In genomic region chr2:70838536-70839216, GRCm38 (mm10) we compare ENCODE assay signal across 9 mouse cellular contexts. TPM values are rescaled to one million over a fixed set of nuclear protein-coding genes. Genes with fewer than 3 reads are reported as not detected.
DNase-seq lines count a peak whose midpoint lies in the region; ATAC-seq and TF ChIP-seq lines count a peak whose summit lies in the region.
"Had no signal": no experiment of that assay in that cellular context is flagged by ENCODE, and none has a peak within 500 bp of the region (broad histone marks: within the 10 kb centered on the region; RNA-seq: fewer than 3 reads in every experiment).

No protein-coding gene starts in this region.

- intact Hi-C loops in gastrocnemius, adult 2 months (cut with DNase I): no loop called here
- intact Hi-C loops in left cerebral cortex, postnatal 14 days (cut with DNase I): no loop called here

- no peak for TF ChIP-seq CTCF in gastrocnemius, adult 2 months (IDR thresholded peaks at IDR 0.05)
- no peak for TF ChIP-seq CTCF in CH12.LX (conservative IDR thresholded peaks at IDR 0.05 in 1 of 2, IDR thresholded peaks at IDR 0.05 in 1 of 2; ENCODE audit: low read depth in 2 of 2, low read length in 2 of 2)

- H3K27me3 ChIP-seq in CH12.LX (replicated peaks): no peaks in the 10 kb centered on the region
- H3K27me3 ChIP-seq: embryonic facial prominence, embryonic 12.5 days had no signal

- H3K4me1 ChIP-seq in CH12.LX (ENCODE audit: control insufficient read depth in 1 of 2, insufficient read depth in 2 of 2): peaks cover 0 to 9% of the 10 kb centered on the region in 2 experiments; a peak in 2 of 4 replicates

- TF ChIP-seq RAD21 in CH12.LX (IDR thresholded peaks at IDR 0.05; ENCODE audit: low read depth, low read length): no peak

- no peaks in the 10 kb centered on the region for H3K9me3 ChIP-seq in CH12.LX (replicated peaks; ENCODE audit: low read length)
- H3K9me3 ChIP-seq: embryonic facial prominence, embryonic 12.5 days had no signal

- H3K36me3 ChIP-seq in CH12.LX (replicated peaks in 1 of 2; ENCODE audit: control insufficient read depth in 1 of 2, insufficient read depth in 1 of 2, low read length in 1 of 2): no peaks in the 10 kb centered on the region
- H3K36me3 ChIP-seq: embryonic facial prominence, embryonic 12.5 days had no signal

- H3K4me3 ChIP-seq in gastrocnemius, adult 2 months: no peak overlapping the region
- H3K4me3 ChIP-seq in CH12.LX (replicated peaks in 1 of 3; ENCODE audit: low read depth in 2 of 3, low read length in 2 of 3, poor library complexity in 1 of 3): no peak overlapping the region
- H3K4me3 ChIP-seq: embryonic facial prominence, embryonic 12.5 days had no signal

- peak; percentile 36 for TF ChIP-seq EP300 in CH12.LX (IDR thresholded peaks at IDR 0.05; ENCODE audit: low read length)

- H3K4me2 ChIP-seq in CH12.LX (ENCODE audit: insufficient read depth, low read depth, poor library complexity, severe bottlenecking): peak overlapping the region; percentile 74
- H3K4me2 ChIP-seq: embryonic facial prominence, embryonic 12.5 days had no signal

- H3K9ac ChIP-seq in CH12.LX (ENCODE audit: insufficient read depth, low read depth): peak overlapping the region; percentile 50
- H3K9ac ChIP-seq: embryonic facial prominence, embryonic 12.5 days had no signal

- in situ Hi-C loops in CH12.LX (cut with MboI; ENCODE audit: low pct_ligation_motif_present, low pct_unique_long_range_greater_than_20kb, low sequenced_read_pairs): no loop called here

- dilution Hi-C loops in CH12.LX (cut with MboI; ENCODE audit: extremely low pct_ligation_motif_present, extremely low pct_unique_long_range_greater_than_20kb, low sequenced_read_pairs): no loop called here

- H3K27ac ChIP-seq in gastrocnemius, adult 2 months: no peak overlapping the region
- H3K27ac ChIP-seq in CH12.LX (ENCODE audit: insufficient read depth, low read depth): no peak overlapping the region
- H3K27ac ChIP-seq: embryonic facial prominence, embryonic 12.5 days had no signal

- DNase-seq in gastrocnemius, adult 2 months: peak; percentile 17
- no peak for DNase-seq in gastrocnemius, postnatal 10 days
- no peak for DNase-seq in CH12.LX (ENCODE audit: extremely low read depth)
- DNase-seq in kidney, postnatal 10 days: peak; percentile 26
- no peak for DNase-seq in right cerebral cortex, postnatal 25 days
- DNase-seq in left cerebral cortex, postnatal 14 days (ENCODE audit: low spot score in 2 of 2): no peak
- no peak for DNase-seq in adrenal gland, postnatal 10 days

- no peaks in the 10 kb centered on the region for H3K79me2 ChIP-seq in CH12.LX (replicated peaks; ENCODE audit: control insufficient read depth, extremely low read depth, insufficient read depth, poor library complexity, severe bottlenecking)

- TF ChIP-seq POLR2A in CH12.LX (IDR thresholded peaks at IDR 0.05; ENCODE audit: low read depth, low read length): no peak

- ATAC-seq in megakaryocyte-erythroid progenitor cell, adult 5-6 weeks (replicated peaks; ENCODE audit: low FRiP score, low TSS enrichment, poor library complexity, severe bottlenecking): peak; percentile 57; the same call in 1 of the 2 replicates

TF ChIP-seq in CH12.LX, 34 proteins besides CTCF, POLR2A, EP300 and RAD21:
- peak; percentile 67 for TF ChIP-seq ELF1 (IDR thresholded peaks at IDR 0.05; ENCODE audit: low read depth, low read length)
- TF ChIP-seq USF1 (IDR thresholded peaks at IDR 0.05; ENCODE audit: low read depth, low read length): peak; percentile 12; the same call in 1 of the 2 replicates
- TF ChIP-seq MXI1 (IDR thresholded peaks at IDR 0.05; ENCODE audit: low read depth, low read length): no peak
- TF ChIP-seq USF2 (conservative IDR thresholded peaks at IDR 0.05; ENCODE audit: low read depth, low read length): peak; percentile 21; the same call in 1 of the 2 replicates
- no peak for TF ChIP-seq PAX5 (IDR thresholded peaks at IDR 0.05; ENCODE audit: low read length)

RNA-seq across cellular contexts. Expression of gene Tlk1, which starts 13.1 kb away (rescaled TPM):
- 10 to 100 TPM; 39.1 to 46.5 TPM for total RNA-seq in gastrocnemius, adult 2 months (2021)
- total RNA-seq in gastrocnemius, postnatal 10 days (2021): 10 to 100 TPM; 43.1 to 46.2 TPM
- total RNA-seq in CH12.LX (2012; rRNA removed): 13.1 and 15.4 TPM in 2 replicates
- total RNA-seq in CH12.LX (2014; rRNA removed): 16.7 and 17.4 TPM in 2 replicates
- polyA plus RNA-seq in CH12.LX (2012; ENCODE audit: insufficient read length, low read depth): 37.6 and 39.1 TPM in 2 replicates
- 128 and 150 TPM in 2 replicates for total RNA-seq in megakaryocyte-erythroid progenitor cell, adult 5-6 weeks (2014; fragmentation: Nextera tagmentation)
- total RNA-seq in megakaryocyte-erythroid progenitor cell, adult 5-6 weeks (2017): 112 and 121 TPM in 2 replicates
- total RNA-seq in left cerebral cortex, postnatal 14 days (2021): 100 to 1,000 TPM in 1 of 2 experiments, 10 to 100 TPM in 1; 93.3 to 101 TPM
- 10 to 100 TPM; 47.4 to 56.7 TPM for total RNA-seq in adrenal gland, postnatal 10 days (2021)

Comparison
In these comparisons a context has a peak if more than half of its experiments do, and no peak if none do; other contexts are left out.
1. DNase-seq: peak in gastrocnemius, adult 2 months (single experiment) and kidney, postnatal 10 days (single experiment); none in gastrocnemius, postnatal 10 days (single experiment), CH12.LX (single experiment), right cerebral cortex, postnatal 25 days (single experiment), left cerebral cortex, postnatal 14 days (0 of 2) and adrenal gland, postnatal 10 days (single experiment).